Mouse (Mus musculus): ENCODE measurements around the gene Ulk4.

Gene Ulk4

DNA sequence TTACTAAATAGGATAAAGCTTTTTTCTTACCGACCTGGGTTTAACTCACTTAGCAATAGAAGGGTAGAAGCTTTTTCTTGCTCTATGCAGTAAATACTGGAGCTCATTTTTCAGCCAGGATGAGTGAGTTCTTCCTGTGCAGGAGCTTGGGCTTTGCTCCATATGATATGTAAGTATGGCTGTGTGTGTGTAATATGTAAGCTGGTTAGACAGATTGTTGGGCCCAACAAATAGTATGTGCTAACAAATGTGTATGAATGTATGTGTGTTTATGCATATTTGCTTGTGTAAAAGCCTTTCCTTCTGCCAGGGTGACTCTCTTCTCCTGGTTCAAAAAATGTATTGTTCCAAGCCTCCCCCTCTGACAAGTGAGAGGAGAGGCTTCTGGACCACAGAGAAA, 164.9 kb downstream of the Ulk4 start:
- in situ Hi-C loops (cut with MboI, MseI) = loop anchor here (10.0 kb wide), 1 partner anchor 447 kb away; no protein-coding TSS in a partner anchor

DNA sequence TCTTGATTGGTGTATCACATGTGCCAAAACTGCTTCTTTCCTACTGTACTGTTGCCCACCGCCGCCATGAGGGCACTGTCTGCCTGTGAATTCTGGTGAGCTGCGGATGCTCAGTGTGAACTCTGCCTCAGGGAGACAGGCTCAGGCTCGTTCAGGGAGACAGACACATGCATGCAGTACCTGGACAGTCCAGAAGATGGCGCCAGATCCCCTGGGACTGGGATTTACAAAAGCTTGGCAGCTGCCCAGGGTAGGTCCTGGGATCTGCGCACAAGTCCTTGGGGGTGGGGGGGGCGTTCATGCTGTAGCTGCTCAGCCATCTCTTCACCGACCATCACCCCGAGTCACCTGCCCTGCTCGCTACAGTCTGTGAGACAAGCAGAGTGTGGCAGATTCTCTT, 168.9 kb downstream of the Ulk4 start:
- in situ Hi-C loops (cut with MboI, MseI) = no loop called here

- in situ Hi-C loops (cut with MboI, MseI) = no loop called here
Observed at GRCm38 (mm10) chr9:121107643-121108042, 169.4 kb downstream of the Ulk4 start.

DNA sequence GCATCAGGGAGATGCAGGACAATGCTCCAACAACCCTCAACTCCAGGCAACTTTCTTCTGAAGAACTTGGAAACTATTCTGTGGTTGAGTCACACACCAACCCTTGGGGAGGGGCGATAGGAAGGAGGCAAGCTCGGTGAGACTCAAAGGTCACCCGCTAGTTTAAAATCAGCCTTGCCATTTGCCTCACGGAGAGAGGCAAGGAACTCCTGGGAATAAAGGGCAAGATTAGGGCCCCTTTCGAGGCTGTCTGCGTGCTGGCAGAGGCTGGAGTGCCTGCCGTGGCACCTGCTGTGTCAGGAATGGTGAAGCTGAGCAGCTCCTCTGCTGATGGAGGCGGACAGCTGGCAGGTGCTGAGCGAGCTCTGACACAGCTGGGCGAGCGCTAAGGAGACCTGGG, 169.9 kb downstream of the Ulk4 start:
- in situ Hi-C loops (cut with MboI, MseI) = no loop called here

DNA sequence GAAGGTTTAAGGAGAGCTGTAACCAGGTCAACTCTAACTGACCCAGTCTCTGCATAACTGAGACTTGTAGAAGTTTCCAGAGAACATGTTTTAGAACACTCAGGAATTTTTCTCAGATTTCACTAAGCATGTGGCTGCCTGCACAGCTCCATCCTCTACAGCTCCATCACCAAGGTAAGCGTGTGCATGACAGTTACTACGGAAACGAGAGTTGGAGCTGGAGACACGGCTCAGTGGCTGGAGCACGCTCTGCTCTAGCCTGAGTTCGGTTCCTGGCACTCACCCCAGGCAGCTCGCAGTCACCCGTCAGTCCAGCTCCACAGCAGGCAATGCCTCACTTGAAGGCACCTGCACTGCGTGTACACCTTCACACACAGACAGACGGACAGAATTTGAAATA, 175.5 kb downstream of the Ulk4 start:
- in situ Hi-C loops (cut with MboI, MseI) = no loop called here

DNA sequence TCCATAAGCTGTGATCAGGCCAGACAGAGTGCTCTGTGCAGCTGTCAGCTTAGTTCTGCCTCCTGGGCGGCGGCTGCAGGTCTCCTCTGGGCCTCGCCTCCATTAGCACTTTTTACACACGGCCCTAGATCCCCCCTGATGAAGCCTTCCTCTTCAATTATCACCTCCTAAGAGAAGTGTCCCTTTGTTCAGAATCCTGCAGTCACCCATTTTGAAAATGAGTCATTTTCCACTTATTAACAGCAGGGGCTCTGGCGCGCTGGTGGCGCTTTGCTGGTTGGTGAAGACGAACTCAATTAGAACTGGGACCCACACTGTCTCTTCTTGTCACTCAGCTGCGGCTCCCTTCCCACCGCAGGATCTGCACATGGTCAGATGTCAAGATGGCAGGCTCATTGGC, 177.5 kb downstream of the Ulk4 start:
- in situ Hi-C loops (cut with MboI, MseI) = no loop called here

DNA sequence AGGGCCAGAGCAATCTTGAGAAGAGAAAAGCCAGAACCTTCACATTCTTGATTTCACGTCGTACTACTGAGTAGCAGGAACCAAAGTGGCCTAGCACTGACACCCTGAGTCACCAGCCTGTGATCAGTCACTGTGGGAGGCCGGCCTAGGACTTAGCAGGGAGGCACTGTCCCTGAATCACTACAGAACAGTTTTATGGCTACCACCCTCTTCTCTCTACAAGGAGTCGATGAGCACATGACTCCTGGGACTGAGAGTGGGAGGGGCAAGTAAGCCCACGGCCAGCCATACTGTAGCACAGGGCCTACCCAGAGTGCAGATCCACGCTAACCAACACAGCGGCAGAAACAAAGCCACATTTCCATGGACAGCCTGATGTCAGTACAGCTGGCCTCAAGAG, 183.2 kb downstream of the Ulk4 start:
- in situ Hi-C loops (cut with MboI, MseI) = no loop called here

- in situ Hi-C loops (cut with MboI, MseI) = no loop called here
Observed at GRCm38 (mm10) chr9:121092568-121092967, 184.4 kb downstream of the Ulk4 start.

DNA sequence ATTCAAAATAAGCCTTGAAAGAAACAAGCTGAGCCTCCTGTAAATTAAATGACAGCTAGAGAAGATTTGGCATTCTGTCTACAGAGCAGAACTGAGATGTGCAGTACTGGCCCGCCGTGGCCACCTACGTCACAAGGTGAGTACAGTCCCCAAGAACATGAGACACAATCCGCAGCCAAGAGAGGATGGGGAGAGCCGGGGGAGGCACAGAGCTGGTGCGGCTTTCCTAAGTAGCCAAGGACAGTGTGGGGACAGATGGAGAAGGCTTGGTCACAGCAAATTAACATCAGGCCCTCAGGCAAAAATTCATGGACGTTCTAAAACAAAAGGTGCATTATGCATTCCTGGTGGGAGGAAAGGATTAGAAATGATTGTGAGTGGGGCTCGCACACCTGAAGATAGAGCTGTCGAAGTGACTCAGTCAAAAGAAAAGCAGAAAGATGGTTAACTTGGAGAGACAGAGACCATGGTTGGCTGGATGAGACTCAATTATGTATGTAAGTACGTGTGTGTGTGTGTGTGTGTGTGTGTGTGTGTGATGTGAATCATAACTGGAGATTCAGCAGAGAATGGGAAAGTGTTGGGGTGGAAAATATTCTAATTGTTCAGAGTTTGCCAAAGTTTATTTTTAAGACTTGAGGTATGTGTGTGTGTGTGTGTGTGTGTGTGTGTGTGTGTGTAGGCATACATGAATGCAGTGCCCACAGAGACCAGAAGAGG, 185.8 kb downstream of the Ulk4 start:
- in situ Hi-C loops (cut with MboI, MseI) = no loop called here

- in situ Hi-C loops (cut with MboI, MseI) = no loop called here
Observed at GRCm38 (mm10) chr9:121087661-121088060, 189.3 kb downstream of the Ulk4 start.

GRCm38 (mm10) chr9:121084191-121084590, 192.8 kb downstream of the Ulk4 start:
- in situ Hi-C loops (cut with MboI, MseI) = no loop called here

GRCm38 (mm10) chr9:121080834-121081233, 196.2 kb downstream of the Ulk4 start:
- in situ Hi-C loops (cut with MboI, MseI) = no loop called here

GRCm38 (mm10) chr9:121080413-121080812, 196.6 kb downstream of the Ulk4 start:
- in situ Hi-C loops (cut with MboI, MseI) = no loop called here

GRCm38 (mm10) chr9:121079388-121080088, 197.5 kb downstream of the Ulk4 start:
- in situ Hi-C loops (cut with MboI, MseI) = no loop called here

GRCm38 (mm10) chr9:121076291-121076690, 200.7 kb downstream of the Ulk4 start:
- in situ Hi-C loops (cut with MboI, MseI) = no loop called here

- in situ Hi-C loops (cut with MboI, MseI) = no loop called here
Observed at GRCm38 (mm10) chr9:121075246-121075645, 201.8 kb downstream of the Ulk4 start.

- in situ Hi-C loops (cut with MboI, MseI) = no loop called here
Observed at GRCm38 (mm10) chr9:121074726-121075125, 202.3 kb downstream of the Ulk4 start.

GRCm38 (mm10) chr9:121072127-121072757, 204.8 kb downstream of the Ulk4 start:
- in situ Hi-C loops (cut with MboI, MseI) = no loop called here

DNA sequence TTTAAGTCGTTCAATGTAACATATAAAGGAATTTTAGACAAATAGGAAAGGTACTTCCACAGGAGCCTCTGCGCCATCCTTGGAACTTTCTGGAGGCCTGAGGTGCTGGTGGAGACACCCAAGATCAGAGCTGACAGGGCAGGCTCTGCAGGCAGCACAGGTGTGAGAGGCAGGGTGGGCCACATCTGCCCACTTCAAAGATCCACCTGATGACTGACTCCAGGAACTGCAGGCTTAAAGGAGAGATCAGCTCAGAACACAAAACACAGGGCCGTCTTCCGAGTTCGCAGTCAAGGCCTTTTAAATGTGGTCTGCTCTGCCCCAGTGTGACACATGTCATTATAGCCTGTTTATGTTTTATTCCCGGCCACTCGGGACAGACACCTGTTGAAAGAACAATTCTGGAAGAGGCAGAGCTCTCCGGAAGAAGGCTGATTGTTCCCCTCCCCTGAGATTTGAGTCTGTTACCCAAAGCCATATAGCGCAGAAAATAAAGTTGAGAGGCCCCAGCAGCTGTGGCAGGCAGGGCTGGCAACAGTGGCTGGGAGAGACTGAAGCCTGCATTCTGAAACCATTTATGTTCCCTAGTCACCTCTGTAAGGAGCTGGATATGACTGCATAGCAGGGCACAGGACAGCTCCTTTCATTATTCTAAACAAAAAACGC, 205.4 kb downstream of the Ulk4 start:
- in situ Hi-C loops (cut with MboI, MseI) = no loop called here

GRCm38 (mm10) chr9:121071050-121071449, 205.9 kb downstream of the Ulk4 start:
- in situ Hi-C loops (cut with MboI, MseI) = no loop called here

DNA sequence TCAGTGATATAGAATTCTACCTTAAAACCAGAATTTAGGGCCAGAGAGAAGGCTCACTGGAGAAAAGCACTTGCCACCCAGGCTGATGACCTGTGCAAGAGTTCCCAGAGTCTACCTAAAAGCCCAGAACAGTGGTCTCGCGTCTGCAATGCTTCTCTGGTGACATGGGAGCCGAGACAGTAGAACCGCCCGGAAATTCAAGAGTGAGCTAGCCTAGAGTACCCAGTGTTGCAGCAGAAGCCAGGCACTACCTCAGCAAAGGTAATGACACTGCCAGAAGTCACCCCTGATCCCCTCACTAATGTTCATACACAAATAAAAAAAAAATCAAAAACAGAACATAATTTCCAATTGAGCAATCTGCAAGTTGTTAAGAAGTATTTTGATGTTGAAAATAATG, 208.9 kb downstream of the Ulk4 start:
- in situ Hi-C loops (cut with MboI, MseI) = no loop called here

DNA sequence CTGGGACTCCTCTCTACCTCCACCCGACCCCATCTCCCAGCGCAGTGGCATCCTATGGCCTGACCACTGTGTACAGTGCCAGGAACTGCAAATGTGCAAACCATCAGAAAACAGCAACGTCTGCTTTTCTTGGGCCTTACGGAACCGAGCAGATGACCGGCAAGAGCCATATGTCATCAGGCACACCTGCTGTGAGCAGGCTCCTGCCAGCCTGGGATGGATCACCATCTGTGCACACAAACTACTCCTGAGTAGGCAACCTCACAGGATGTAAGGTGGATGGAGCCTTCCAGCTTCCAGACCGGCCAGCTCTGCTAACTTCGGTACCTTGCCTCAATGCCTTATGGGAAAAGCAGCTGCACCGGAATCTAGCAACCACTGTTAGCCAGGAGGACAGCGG, 210.0 kb downstream of the Ulk4 start:
- in situ Hi-C loops (cut with MboI, MseI) = no loop called here

Measured in T-helper 1 cell (primary cell).